In genomic region chr17:27204075-27204909, GRCm38 (mm10) we compare ENCODE assay signal across 8 mouse cellular contexts. TPM values are rescaled to one million over a fixed set of nuclear protein-coding genes. Genes with fewer than 3 reads are reported as not detected.
DNase-seq lines count a peak whose midpoint lies in the region; ATAC-seq lines count a peak whose summit lies in the region.

Gene Lemd2, minus strand, starts transcription at chr17:27204469.

- WGBS in forebrain, embryonic 10.5 days, result 5% methylated on average over 97 of the region's 97 CpGs
- WGBS in heart, embryonic 15.5 days, result 5% methylated on average over 78 of the region's 97 CpGs
- 2% methylated on average over 97 of the region's 97 CpGs for WGBS in liver, embryonic 15.5 days (ENCODE audit: insufficient replicate concordance)
- 4% methylated on average over 97 of the region's 97 CpGs for WGBS in neural tube, embryonic 12.5 days

- peak; percentile 90 to 95 for DNase-seq in CD8-positive naive resting alpha-beta T cell, adult 2 months (ENCODE audit: low read depth in 2 of 2, low spot score in 2 of 2)
- DNase-seq in c-Kit-positive CD71-negative TER-119-negative erythroid progenitor cells, embryonic 14.5 days (ENCODE audit: low read depth), result peak; percentile 84
- peak; percentile 91 for DNase-seq in forebrain, embryonic 10.5 days (ENCODE audit: extremely low spot score, low spot score)
- peak; percentile 97 to 98 for DNase-seq in kidney, postnatal 36 days
- DNase-seq in telencephalon, adult 2 months (ENCODE audit: low read depth, low spot score), result peak; percentile 86

- peaks cover 33% of the 10 kb centered on the region for H3K36me3 ChIP-seq in forebrain, embryonic 10.5 days (replicated peaks)
- peaks cover 26% of the 10 kb centered on the region for H3K36me3 ChIP-seq in heart, embryonic 15.5 days
- peaks cover 31% of the 10 kb centered on the region for H3K36me3 ChIP-seq in liver, embryonic 15.5 days (replicated peaks)
- H3K36me3 ChIP-seq in neural tube, embryonic 12.5 days, result peaks cover 16% of the 10 kb centered on the region

- no peaks in the 10 kb centered on the region; the same call in 1 of the 2 replicates for H3K9me3 ChIP-seq in forebrain, embryonic 10.5 days
- H3K9me3 ChIP-seq in heart, embryonic 15.5 days (replicated peaks), result no peaks in the 10 kb centered on the region
- H3K9me3 ChIP-seq in liver, embryonic 15.5 days (replicated peaks), result no peaks in the 10 kb centered on the region
- H3K9me3 ChIP-seq in neural tube, embryonic 12.5 days, result no peaks in the 10 kb centered on the region

- peak within 1 kb of the TSS; percentile 92 for H3K4me2 ChIP-seq in heart, embryonic 15.5 days
- peak within 1 kb of the TSS; percentile 96 for H3K4me2 ChIP-seq in liver, embryonic 15.5 days
- peak within 1 kb of the TSS; percentile 90 for H3K4me2 ChIP-seq in neural tube, embryonic 12.5 days (replicated peaks)

- H3K27ac ChIP-seq in forebrain, embryonic 10.5 days, result peak within 1 kb of the TSS; percentile 96
- H3K27ac ChIP-seq in heart, embryonic 15.5 days, result peak within 1 kb of the TSS; percentile 88
- peak within 1 kb of the TSS; percentile 93 for H3K27ac ChIP-seq in liver, embryonic 15.5 days (replicated peaks)
- peak within 1 kb of the TSS; percentile 96 for H3K27ac ChIP-seq in neural tube, embryonic 12.5 days

- H3K27me3 ChIP-seq in forebrain, embryonic 10.5 days (ENCODE audit: poor library complexity, severe bottlenecking), result peaks cover 15% of the 10 kb centered on the region; the same call in 1 of the 2 replicates
- no peaks in the 10 kb centered on the region for H3K27me3 ChIP-seq in heart, embryonic 15.5 days
- peaks cover 20% of the 10 kb centered on the region; the same call in 1 of the 2 replicates for H3K27me3 ChIP-seq in liver, embryonic 15.5 days
- H3K27me3 ChIP-seq in neural tube, embryonic 12.5 days (replicated peaks), result no peaks in the 10 kb centered on the region

- H3K4me3 ChIP-seq in forebrain, embryonic 10.5 days, result peak within 1 kb of the TSS; percentile 93
- peak within 1 kb of the TSS; percentile 86 for H3K4me3 ChIP-seq in heart, embryonic 15.5 days
- H3K4me3 ChIP-seq in liver, embryonic 15.5 days (replicated peaks), result peak within 1 kb of the TSS; percentile 94
- H3K4me3 ChIP-seq in neural tube, embryonic 12.5 days, result peak within 1 kb of the TSS; percentile 94

- peaks cover 36% of the 10 kb centered on the region for H3K4me1 ChIP-seq in forebrain, embryonic 10.5 days
- H3K4me1 ChIP-seq in heart, embryonic 15.5 days (replicated peaks), result peaks cover 15% of the 10 kb centered on the region
- peaks cover 46% of the 10 kb centered on the region for H3K4me1 ChIP-seq in liver, embryonic 15.5 days (replicated peaks)
- H3K4me1 ChIP-seq in neural tube, embryonic 12.5 days, result peaks cover 67% of the 10 kb centered on the region

- ATAC-seq in heart, embryonic 15.5 days (replicated peaks; ENCODE audit: insufficient number of reproducible peaks, insufficient read depth, low FRiP score, low read depth), result peak; percentile 96
- ATAC-seq in liver, embryonic 15.5 days (ENCODE audit: insufficient read depth), result peak; percentile 93
- peak; percentile 79 for ATAC-seq in neural tube, embryonic 12.5 days (ENCODE audit: low FRiP score, low read depth)

- H3K9ac ChIP-seq in heart, embryonic 15.5 days, result peak within 1 kb of the TSS; percentile 97
- H3K9ac ChIP-seq in liver, embryonic 15.5 days, result peak within 1 kb of the TSS; percentile 97
- peak within 1 kb of the TSS; percentile 99 for H3K9ac ChIP-seq in neural tube, embryonic 12.5 days

RNA-seq across cellular contexts. Expression of gene Lemd2, which starts in this region (rescaled TPM):
- polyA plus RNA-seq in forebrain, embryonic 10.5 days (2016; fragmentation: Nextera tagmentation; extraction: Ambion mirVana), result 14.8 TPM in 2 replicates
- 7.2 and 10.5 TPM in 2 replicates for polyA plus RNA-seq in heart, embryonic 15.5 days (2015; fragmentation: Nextera tagmentation; extraction: Ambion mirVana)
- polyA plus RNA-seq in liver, embryonic 15.5 days (2015; fragmentation: Nextera tagmentation; extraction: Ambion mirVana), result 4.4 and 5.1 TPM in 2 replicates
- 33.1 and 34.5 TPM in 2 replicates for polyA plus RNA-seq in neural tube, embryonic 12.5 days (2016; fragmentation: Nextera tagmentation; extraction: Ambion mirVana)

Comparison
In these comparisons a context has a peak if more than half of its experiments do, and no peak if none do; other contexts are left out.
1. Peak in every context shown above with its lines: DNase-seq, ATAC-seq, H3K4me3 ChIP-seq and H3K27ac ChIP-seq.